Mouse (Mus musculus) forebrain, embryonic 15.5 days (tissue): ENCODE data around the gene Zfp318. TPM values are rescaled to one million over a fixed set of nuclear protein-coding genes. Genes with fewer than 3 reads are reported as not detected.

Source experiments
- ATAC-seq: fragments of 200-750 bp; cut with Nextera tagmentation; replicated peaks from 2 replicates; pipeline ENCODE4 v1.8.0; 2017; ENCODE audit warnings: mild to moderate bottlenecking, moderate TSS enrichment, moderate library complexity
- H3K27ac ChIP-seq: fragments of 300-500 bp; sonication (generic); replicated peaks from 2 replicates; pipeline ENCODE4 v1.5.1; 2015; ENCODE audit warnings: mild to moderate bottlenecking, inconsistent platforms
- H3K27me3 ChIP-seq: fragments of 300-500 bp; sonication (generic); 2 replicates; pipeline ENCODE4 v1.6.1; 2015; ENCODE audit warnings: inconsistent platforms
- H3K36me3 ChIP-seq: fragments of 300-500 bp; sonication (generic); 2 replicates; pipeline ENCODE4 v1.6.1; 2015; ENCODE audit warnings: mild to moderate bottlenecking, inconsistent platforms
- H3K4me1 ChIP-seq: fragments of 300-500 bp; sonication (generic); 2 replicates; pipeline ENCODE4 v1.6.1; 2015; ENCODE audit warnings: inconsistent platforms
- H3K4me2 ChIP-seq: fragments of 300-500 bp; sonication (generic); replicated peaks from 2 replicates; pipeline ENCODE4 v1.6.1; 2015; ENCODE audit warnings: mild to moderate bottlenecking, inconsistent platforms
- H3K4me3 ChIP-seq: fragments of 300-500 bp; sonication (generic); 2 replicates; pipeline ENCODE4 v1.5.1; 2015; ENCODE audit warnings: mild to moderate bottlenecking, inconsistent platforms
- H3K9ac ChIP-seq: fragments of 300-500 bp; sonication (generic); replicated peaks from 2 replicates; pipeline ENCODE4 v1.6.1; 2015; ENCODE audit warnings: mild to moderate bottlenecking, inconsistent platforms
- H3K9me3 ChIP-seq: fragments of 300-500 bp; sonication (generic); 2 replicates; pipeline ENCODE4 v1.6.1; 2016; ENCODE audit warnings: inconsistent platforms
- WGBS: fragments of 180-500 bp; shearing (Covaris S2); methylation state at CpG from one replicate; pipeline ENCODE4 v1.1.7; 2015; ENCODE audit warnings: mixed read lengths; 5-methylcytosine and 5-hydroxymethylcytosine counted together
- polyA plus RNA-seq: library from polyadenylated mRNA; unstranded; fragments of >200 nt; fragmentation: Nextera tagmentation; extraction: Ambion mirVana; gene quantifications from 2 replicates; pipeline ENCODE4 v1.2.1, GENCODE M21; 2015

Zfp318 gene
- polyA plus RNA-seq, 1 experiment from 2014 or later: 12.8 TPM

- Histone ChIP-seq H3K4me1 (no peaks in the 10 kb centered on the region), H3K4me3 (no peak overlapping the region), H3K9me3 (no peaks in the 10 kb centered on the region), H3K27ac (no peak overlapping the region), H3K4me2 (no peak overlapping the region), H3K27me3 (no peaks in the 10 kb centered on the region), H3K9ac (no peak overlapping the region), H3K36me3 (peaks cover 6% of the 10 kb centered on the region)
- no peak for ATAC-seq
These were observed 36.2 kb downstream of the Zfp318 start for GRCm38 (mm10) chr17:46419717-46420116.

- ATAC-seq: no peak
- Histone ChIP-seq H3K4me2 (no peak overlapping the region), H3K4me1 (0 out of 2 replicates have a peak, but pooled peaks cover 3% of the 10 kb centered on the region), H3K9ac (no peak overlapping the region), H3K27me3 (no peaks in the 10 kb centered on the region), H3K27ac (no peak overlapping the region), H3K4me3 (no peak overlapping the region), H3K36me3 (no peaks in the 10 kb centered on the region), H3K9me3 (no peaks in the 10 kb centered on the region)
These were observed 43.0 kb downstream of the Zfp318 start for GRCm38 (mm10) chr17:46426496-46426895.

GRCm38 (mm10) chr17:46428761-46429414, 45.4 kb downstream of the Zfp318 start, which contains the start of gene Crip3:
TSS of gene Crip3 (plus strand) at chr17:46428926.
- ATAC-seq: no peak
- H3K4me1 ChIP-seq: 0 out of 2 replicates have a peak, but pooled peaks cover 3% of the 10 kb centered on the region
- H3K9me3 ChIP-seq: no peaks in the 10 kb centered on the region
- WGBS: 6% methylated on average over 18 of the region's 18 CpGs
- H3K36me3 ChIP-seq: no peaks in the 10 kb centered on the region
- H3K27ac ChIP-seq: no peak within 1 kb of the TSS
- H3K27me3 ChIP-seq: no peaks in the 10 kb centered on the region; the same call in 1 of the 2 replicates
- H3K4me2 ChIP-seq: peak within 1 kb of the TSS; percentile 20
- no peak within 1 kb of the TSS for H3K9ac ChIP-seq
- H3K4me3 ChIP-seq: no peak within 1 kb of the TSS

DNA sequence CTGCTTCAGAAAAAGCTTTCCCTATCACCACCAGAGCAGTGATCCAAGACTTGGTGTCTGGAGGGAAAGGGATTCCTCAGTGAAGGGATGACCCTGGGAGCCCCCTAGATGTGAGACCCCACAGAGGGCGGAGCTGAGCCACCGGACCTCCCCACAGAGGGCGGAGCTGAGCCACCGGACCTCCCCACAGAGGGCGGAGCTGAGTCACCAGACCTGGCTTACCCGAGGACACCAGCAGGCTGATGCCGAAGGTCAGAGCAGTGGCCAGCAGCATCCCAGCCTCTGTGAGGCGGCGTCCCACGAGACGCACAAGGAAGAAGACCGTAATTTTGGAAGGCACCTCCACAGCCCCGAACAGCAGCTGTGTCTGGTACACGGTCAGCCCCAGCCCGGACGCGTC, 50.1 kb downstream of the Zfp318 start:
- Histone ChIP-seq H3K4me1 (0 out of 2 replicates have a peak, but pooled peaks cover 6% of the 10 kb centered on the region), H3K27ac (no peak overlapping the region), H3K4me3 (0 out of 2 replicates have a peak overlapping the region, but pooled peaks have one; percentile 9), H3K27me3 (no peaks in the 10 kb centered on the region; the same call in none of the 2 replicates), H3K9me3 (no peaks in the 10 kb centered on the region), H3K36me3 (no peaks in the 10 kb centered on the region), H3K9ac (no peak overlapping the region), H3K4me2 (peak overlapping the region; percentile 28)
- WGBS: 2% methylated on average over 17 of the region's 17 CpGs
- no peak for ATAC-seq

DNA sequence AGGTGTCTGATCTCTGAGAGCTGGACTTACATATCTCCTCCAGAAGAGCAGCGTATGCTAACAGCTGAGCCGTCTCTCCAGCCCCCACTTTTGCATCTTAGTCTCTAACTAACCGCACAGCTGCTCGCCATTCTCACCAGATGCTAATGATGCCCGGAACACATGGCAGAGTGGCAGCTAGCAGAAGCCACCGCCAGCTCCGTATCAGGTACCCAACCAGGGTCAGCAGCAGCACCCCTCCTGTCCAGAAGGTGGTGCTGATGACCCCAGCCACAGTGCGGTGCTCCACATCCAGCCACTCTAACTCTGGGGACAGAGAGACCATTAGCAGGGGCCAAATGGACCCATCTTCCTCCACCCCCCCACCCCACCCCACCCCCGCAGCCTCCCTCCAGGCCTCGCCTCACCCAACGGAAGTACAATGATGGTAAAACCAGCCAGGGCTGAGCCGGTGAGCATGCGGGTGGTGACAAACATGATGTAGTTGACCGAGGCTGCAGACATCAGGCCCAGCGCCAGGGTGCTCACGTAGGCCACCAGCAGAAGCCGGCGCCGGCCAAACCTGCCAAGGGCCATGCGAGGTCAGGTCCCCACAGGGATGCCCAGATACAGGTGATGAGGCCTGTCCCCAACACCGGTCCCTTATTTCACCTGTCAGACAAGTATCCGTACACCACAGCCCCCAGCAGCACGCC, 53.3 kb downstream of the Zfp318 start:
- no peak overlapping the region for H3K27ac ChIP-seq
- ATAC-seq: peak; percentile 61
- H3K4me3 ChIP-seq: no peak overlapping the region
- H3K4me1 ChIP-seq: 0 out of 2 replicates have a peak, but pooled peaks cover 3% of the 10 kb centered on the region
- 24% methylated on average over 23 of the region's 23 CpGs for WGBS
- no peaks in the 10 kb centered on the region for H3K36me3 ChIP-seq
- H3K4me2 ChIP-seq: no peak overlapping the region
- H3K9ac ChIP-seq: no peak overlapping the region
- no peaks in the 10 kb centered on the region; the same call in none of the 2 replicates for H3K27me3 ChIP-seq
- H3K9me3 ChIP-seq: no peaks in the 10 kb centered on the region

GRCm38 (mm10) chr17:46438298-46438873, 54.9 kb downstream of the Zfp318 start, which contains the start of gene Slc22a7:
TSS of gene Slc22a7 (minus strand) at chr17:46438457.
- Histone ChIP-seq H3K4me1 (0 out of 2 replicates have a peak, but pooled peaks cover 3% of the 10 kb centered on the region), H3K36me3 (no peaks in the 10 kb centered on the region), H3K4me3 (no peak within 1 kb of the TSS), H3K4me2 (no peak within 1 kb of the TSS), H3K9me3 (no peaks in the 10 kb centered on the region), H3K27me3 (peaks cover 4% of the 10 kb centered on the region), H3K27ac (no peak within 1 kb of the TSS), H3K9ac (no peak within 1 kb of the TSS)
- WGBS: 80% methylated on average over 4 of the region's 4 CpGs
- ATAC-seq: no peak

DNA sequence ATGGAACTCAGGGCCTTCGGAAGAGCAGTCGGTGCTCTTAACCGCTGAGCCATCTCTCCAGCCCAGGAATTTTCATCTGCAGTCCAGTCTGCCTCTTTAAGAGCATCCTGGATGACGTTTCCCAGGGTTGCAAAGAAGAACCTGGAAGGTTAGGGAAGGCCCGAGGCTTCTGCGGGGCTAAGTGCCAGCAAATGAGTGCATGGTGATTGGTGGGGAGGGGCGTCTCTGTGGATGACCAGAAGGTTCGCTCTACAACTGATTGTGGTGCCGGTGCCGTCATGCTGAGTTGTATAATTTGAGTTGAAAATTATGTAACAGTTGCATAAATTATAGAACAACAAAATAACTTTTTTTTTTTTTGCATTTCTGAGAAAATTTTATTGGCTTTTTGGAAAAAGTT, 55.6 kb downstream of the Zfp318 start:
- ATAC-seq: no peak
- 91% methylated on average over 10 of the region's 10 CpGs for WGBS

DNA sequence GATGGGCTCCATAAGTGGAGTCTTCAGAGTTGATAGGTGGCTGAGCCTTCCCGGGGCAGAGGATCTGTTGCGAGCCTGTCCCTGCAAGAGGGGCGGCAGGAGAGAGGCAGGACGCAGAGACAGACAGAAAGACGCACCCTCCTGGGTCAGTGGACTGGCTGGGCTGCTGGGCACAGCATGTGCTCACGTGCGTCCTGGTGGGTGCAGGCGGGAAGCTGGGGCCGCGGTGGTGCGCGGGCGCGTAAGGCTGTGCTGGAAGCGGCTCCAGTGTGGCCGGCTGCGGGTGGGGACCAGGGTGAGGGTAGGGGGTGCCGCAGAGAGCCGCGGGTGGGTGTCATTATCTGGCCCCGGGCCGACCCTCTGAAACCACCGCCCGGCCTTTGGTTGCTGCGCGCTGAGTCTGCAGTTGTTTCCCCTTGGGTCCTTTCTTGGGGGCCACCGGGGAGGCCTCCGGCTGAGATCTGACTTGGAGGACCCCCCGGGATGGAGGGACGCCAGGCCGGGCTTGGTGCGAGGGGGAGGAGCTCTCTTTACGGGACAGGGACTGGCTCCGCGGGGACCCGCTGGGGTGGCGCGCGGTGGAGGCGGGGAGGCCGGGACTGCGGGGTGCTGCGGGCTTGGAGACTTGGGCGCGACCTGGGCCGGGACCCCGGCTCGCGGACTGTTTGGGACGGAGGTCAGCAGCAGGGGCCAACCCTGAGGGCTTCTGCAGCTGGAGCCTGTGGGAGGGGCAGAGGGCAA, 61.5 kb downstream of the Zfp318 start:
- Histone ChIP-seq H3K9me3 (no peaks in the 10 kb centered on the region), H3K36me3 (no peaks in the 10 kb centered on the region), H3K27me3 (peaks cover 24% of the 10 kb centered on the region), H3K4me1 (no peaks in the 10 kb centered on the region), H3K4me2 (no peak overlapping the region), H3K27ac (no peak overlapping the region), H3K4me3 (no peak overlapping the region), H3K9ac (no peak overlapping the region)
- 7% methylated on average over 50 of the region's 50 CpGs for WGBS
- no peak for ATAC-seq

More for the DNA sequence above, 55.6 kb downstream of the Zfp318 start:
- Histone ChIP-seq H3K4me2 (no peak overlapping the region), H3K9ac (no peak overlapping the region), H3K4me1 (0 out of 2 replicates have a peak, but pooled peaks cover 3% of the 10 kb centered on the region), H3K9me3 (no peaks in the 10 kb centered on the region), H3K27ac (no peak overlapping the region), H3K4me3 (no peak overlapping the region), H3K27me3 (peaks cover 10% of the 10 kb centered on the region), H3K36me3 (no peaks in the 10 kb centered on the region)

- H3K27ac ChIP-seq: no peak overlapping the region
- no peak overlapping the region for H3K4me3 ChIP-seq
- H3K4me1 ChIP-seq: no peaks in the 10 kb centered on the region
- H3K9me3 ChIP-seq: no peaks in the 10 kb centered on the region
- 91% methylated on average over 16 of the region's 16 CpGs for WGBS
- H3K27me3 ChIP-seq: peaks cover 24% of the 10 kb centered on the region
- no peak overlapping the region for H3K9ac ChIP-seq
- no peak for ATAC-seq
- 0 out of 2 replicates have a peak, but pooled peaks cover 2% of the 10 kb centered on the region for H3K36me3 ChIP-seq
- H3K4me2 ChIP-seq: no peak overlapping the region
These were observed 62.7 kb downstream of the Zfp318 start for GRCm38 (mm10) chr17:46446264-46446663.

- H3K27ac ChIP-seq: no peak overlapping the region
- no peak for ATAC-seq
- 32% methylated on average over 5 of the region's 5 CpGs for WGBS
- no peak overlapping the region for H3K4me3 ChIP-seq
- no peaks in the 10 kb centered on the region for H3K9me3 ChIP-seq
- H3K9ac ChIP-seq: no peak overlapping the region
- H3K27me3 ChIP-seq: no peaks in the 10 kb centered on the region
- H3K4me1 ChIP-seq: peaks cover 27% of the 10 kb centered on the region
- H3K4me2 ChIP-seq: no peak overlapping the region
- H3K36me3 ChIP-seq: 0 out of 2 replicates have a peak, but pooled peaks cover 2% of the 10 kb centered on the region
These were observed 69.2 kb downstream of the Zfp318 start for GRCm38 (mm10) chr17:46452683-46453082.

- H3K9ac ChIP-seq: peak overlapping the region; percentile 45; the same call in 1 of the 2 replicates
- H3K4me1 ChIP-seq: peaks cover 27% of the 10 kb centered on the region
- no peaks in the 10 kb centered on the region for H3K9me3 ChIP-seq
- 0 out of 2 replicates have a peak, but pooled peaks cover 2% of the 10 kb centered on the region for H3K36me3 ChIP-seq
- 12% methylated on average over 13 of the region's 13 CpGs for WGBS
- H3K4me3 ChIP-seq: peak overlapping the region; percentile 36; the same call in 1 of the 2 replicates
- peak overlapping the region; percentile 68 for H3K4me2 ChIP-seq
- no peaks in the 10 kb centered on the region for H3K27me3 ChIP-seq
- no peak for ATAC-seq
- no peak overlapping the region for H3K27ac ChIP-seq
These were observed 69.9 kb downstream of the Zfp318 start for GRCm38 (mm10) chr17:46453302-46453948.
